Mouse (Mus musculus) stomach, postnatal 0 days (tissue): ENCODE measurements around the gene Htt.

Experiments used
- CTCF ChIP-seq: IDR thresholded peaks from 2 replicates; pipeline ENCODE4 v1.5.1; 2016; ENCODE audit warnings: antibody characterized with exemption, low read depth, mild to moderate bottlenecking, moderate library complexity
- EP300 ChIP-seq: optimal IDR thresholded peaks from 2 replicates; pipeline ENCODE3; 2016; ENCODE audit warnings: antibody characterized with exemption

GRCm38 (mm10) chr5:34899787-34900469 lies 138.4 kb downstream of the Htt start:
- TF ChIP-seq CTCF, result no peak
- no peak for TF ChIP-seq EP300
